Mouse (Mus musculus) kidney, embryonic 15.5 days (tissue): ENCODE data around the gene Ube2o. TPM values are rescaled to one million over a fixed set of nuclear protein-coding genes. Genes with fewer than 3 reads are reported as not detected.

ENCODE experiments used
- ATAC-seq: fragments of 200-750 bp; cut with Nextera tagmentation; replicated peaks from 2 replicates; pipeline ENCODE4 v1.8.0; 2017; ENCODE audit warnings: moderate TSS enrichment; ENCODE audit not compliant: low FRiP score
- H3K27ac ChIP-seq: fragments of 300-500 bp; sonication (generic); 2 replicates; pipeline ENCODE4 v1.5.1; 2015; ENCODE audit warnings: mild to moderate bottlenecking, inconsistent platforms
- H3K27me3 ChIP-seq: fragments of 300-500 bp; sonication (generic); 2 replicates; pipeline ENCODE4 v1.6.1; 2015; ENCODE audit warnings: inconsistent platforms
- H3K36me3 ChIP-seq: fragments of 300-500 bp; sonication (generic); 2 replicates; pipeline ENCODE4 v1.6.1; 2015; ENCODE audit warnings: inconsistent platforms
- H3K4me1 ChIP-seq: fragments of 300-500 bp; sonication (generic); 2 replicates; pipeline ENCODE4 v1.6.1; 2015; ENCODE audit warnings: inconsistent platforms
- H3K4me2 ChIP-seq: fragments of 300-500 bp; sonication (generic); 2 replicates; pipeline ENCODE4 v1.6.1; 2015; ENCODE audit warnings: moderate library complexity, mild to moderate bottlenecking, inconsistent platforms
- H3K4me3 ChIP-seq: fragments of 300-500 bp; sonication (generic); replicated peaks from 2 replicates; pipeline ENCODE4 v1.5.1; 2015; ENCODE audit warnings: mild to moderate bottlenecking, inconsistent platforms
- H3K9ac ChIP-seq: fragments of 300-500 bp; sonication (generic); 2 replicates; pipeline ENCODE4 v1.6.1; 2015; ENCODE audit warnings: mild to moderate bottlenecking, inconsistent platforms
- H3K9me3 ChIP-seq: fragments of 300-500 bp; sonication (generic); replicated peaks from 2 replicates; pipeline ENCODE4 v1.6.1; 2016; ENCODE audit warnings: inconsistent platforms
- WGBS: fragments of 180-500 bp; shearing (Covaris S2); methylation state at CpG from one replicate; pipeline ENCODE4 v1.1.7; 2015; ENCODE audit warnings: mixed read lengths; 5-methylcytosine and 5-hydroxymethylcytosine counted together
- polyA plus RNA-seq: library from polyadenylated mRNA; unstranded; fragments of >200 nt; fragmentation: Nextera tagmentation; extraction: Ambion mirVana; gene quantifications from 2 replicates; pipeline ENCODE4 v1.2.1, GENCODE M21; 2015

Ube2o gene
- polyA plus RNA-seq, 1 experiment from 2014 or later, result 7.3 TPM

GRCm38 (mm10) chr11:116532262-116532809, 48.9 kb downstream of the Ube2o start:
- Histone ChIP-seq H3K9ac (peak overlapping the region; percentile 57), H3K4me2 (peak overlapping the region; percentile 97), H3K27me3 (peaks cover 57% of the 10 kb centered on the region), H3K9me3 (no peaks in the 10 kb centered on the region), H3K27ac (no peak overlapping the region), H3K4me3 (peak overlapping the region; percentile 56), H3K36me3 (peaks cover 3% of the 10 kb centered on the region; the same call in 1 of the 2 replicates), H3K4me1 (peaks cover 46% of the 10 kb centered on the region)
- under 1% methylated on average over 30 of the region's 30 CpGs for WGBS
- no peak; the same call in 1 of the 2 replicates for ATAC-seq

DNA sequence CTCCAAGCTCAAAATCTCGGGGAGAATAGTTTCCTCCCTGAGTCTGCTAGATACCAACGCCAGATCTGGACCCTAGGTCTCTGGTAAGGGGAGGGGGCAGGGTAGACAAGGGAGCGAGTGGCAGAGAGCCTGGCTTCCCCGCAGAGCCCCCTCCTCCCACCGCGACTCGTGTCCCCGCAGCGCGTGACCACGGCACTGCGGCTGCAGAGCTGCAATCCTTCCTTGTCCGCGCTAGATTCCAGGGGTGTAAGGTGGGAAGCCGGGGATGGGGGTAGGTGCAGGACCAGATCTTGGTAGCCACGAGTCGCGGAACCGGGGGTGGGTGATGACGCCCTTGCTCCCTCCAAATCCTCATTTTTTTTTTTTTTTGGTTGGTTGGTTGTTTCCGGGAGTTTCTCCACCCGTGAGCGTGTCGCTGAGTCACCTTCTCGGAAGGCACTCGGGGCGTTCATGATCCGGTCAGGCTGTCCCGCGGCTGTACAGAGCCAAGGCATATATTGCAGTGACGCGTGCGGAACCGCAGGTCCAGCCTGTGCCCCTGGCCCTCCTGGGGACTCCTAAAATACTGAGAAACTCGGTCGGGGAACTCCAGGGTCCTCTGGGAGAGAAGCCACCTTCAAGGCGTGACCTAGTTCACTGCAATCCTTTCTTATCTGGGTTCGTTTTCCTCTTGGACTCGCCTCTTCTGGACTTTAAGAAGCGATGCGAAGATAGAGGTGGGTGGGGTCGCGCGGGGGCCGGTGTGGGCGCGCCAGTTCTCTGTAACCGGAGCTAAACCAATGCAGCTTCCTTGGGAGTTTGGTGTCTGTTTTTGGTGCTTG, 49.7 kb downstream of the Ube2o start:
- 2% methylated on average over 48 of the region's 48 CpGs for WGBS
- Histone ChIP-seq H3K9ac (peak overlapping the region; percentile 57), H3K4me2 (peak overlapping the region; percentile 97), H3K36me3 (no peaks in the 10 kb centered on the region), H3K27me3 (peaks cover 59% of the 10 kb centered on the region), H3K4me1 (peaks cover 46% of the 10 kb centered on the region), H3K9me3 (no peaks in the 10 kb centered on the region), H3K27ac (no peak overlapping the region), H3K4me3 (peak overlapping the region; percentile 56)
- no peak for ATAC-seq

DNA sequence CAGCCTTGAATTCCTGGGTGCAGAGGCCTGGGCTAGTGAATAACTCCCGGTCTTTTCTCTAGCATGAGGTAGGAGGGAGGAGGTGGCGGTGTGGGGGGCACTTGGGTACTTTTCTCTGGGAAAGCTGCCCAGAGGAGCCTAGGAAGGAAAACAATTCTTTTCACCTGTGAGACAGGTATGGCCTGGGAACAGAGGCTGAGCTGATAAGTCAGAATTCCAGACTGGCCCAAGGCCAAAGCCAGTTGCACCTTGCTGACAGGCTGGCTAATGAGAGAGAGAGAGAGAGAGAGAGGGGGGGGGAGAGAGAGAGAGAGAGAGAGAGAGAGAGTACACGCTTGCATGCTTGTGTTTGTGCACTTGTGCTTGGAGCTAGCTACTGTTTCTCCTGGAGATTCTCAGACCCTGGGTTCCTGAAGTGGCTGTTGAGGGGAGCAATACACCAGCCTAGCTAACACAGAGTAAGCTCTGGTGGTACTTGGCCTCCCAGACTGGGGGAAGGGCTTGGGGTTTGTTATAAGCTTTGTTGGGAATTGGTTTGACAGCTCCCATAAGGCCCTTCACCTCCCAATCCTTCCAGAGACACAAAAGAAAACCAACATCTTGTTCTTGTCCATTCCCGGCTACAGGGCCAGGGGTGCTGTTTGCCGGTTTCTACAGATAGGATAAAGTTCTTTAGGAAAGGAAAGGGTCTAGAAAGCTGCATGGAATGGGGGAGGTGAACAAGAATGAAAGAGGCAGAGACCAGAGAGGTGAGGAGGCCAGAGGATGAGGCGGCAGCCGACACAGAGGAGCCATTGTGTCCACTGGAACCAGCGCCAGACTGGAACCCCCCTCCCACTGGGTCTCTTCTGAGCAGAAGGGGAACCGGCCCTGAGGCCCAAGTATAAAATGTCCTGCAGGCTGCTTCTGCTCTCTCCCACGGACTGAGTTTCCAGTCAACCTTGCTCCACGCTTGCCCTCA, 50.8 kb downstream of the Ube2o start, which contains the start of gene Sphk1:
Sphk1 (plus strand) TSS at position 739 of the 961 bp plus-strand sequence.
- Histone ChIP-seq H3K27ac (no peak within 1 kb of the TSS), H3K4me1 (peaks cover 46% of the 10 kb centered on the region), H3K4me2 (peak within 1 kb of the TSS; percentile 97), H3K4me3 (peak within 1 kb of the TSS; percentile 56), H3K36me3 (no peaks in the 10 kb centered on the region), H3K9ac (peak within 1 kb of the TSS; percentile 57), H3K27me3 (peaks cover 59% of the 10 kb centered on the region), H3K9me3 (no peaks in the 10 kb centered on the region)
- 31% methylated on average over 11 of the region's 11 CpGs for WGBS
- no peak for ATAC-seq

DNA sequence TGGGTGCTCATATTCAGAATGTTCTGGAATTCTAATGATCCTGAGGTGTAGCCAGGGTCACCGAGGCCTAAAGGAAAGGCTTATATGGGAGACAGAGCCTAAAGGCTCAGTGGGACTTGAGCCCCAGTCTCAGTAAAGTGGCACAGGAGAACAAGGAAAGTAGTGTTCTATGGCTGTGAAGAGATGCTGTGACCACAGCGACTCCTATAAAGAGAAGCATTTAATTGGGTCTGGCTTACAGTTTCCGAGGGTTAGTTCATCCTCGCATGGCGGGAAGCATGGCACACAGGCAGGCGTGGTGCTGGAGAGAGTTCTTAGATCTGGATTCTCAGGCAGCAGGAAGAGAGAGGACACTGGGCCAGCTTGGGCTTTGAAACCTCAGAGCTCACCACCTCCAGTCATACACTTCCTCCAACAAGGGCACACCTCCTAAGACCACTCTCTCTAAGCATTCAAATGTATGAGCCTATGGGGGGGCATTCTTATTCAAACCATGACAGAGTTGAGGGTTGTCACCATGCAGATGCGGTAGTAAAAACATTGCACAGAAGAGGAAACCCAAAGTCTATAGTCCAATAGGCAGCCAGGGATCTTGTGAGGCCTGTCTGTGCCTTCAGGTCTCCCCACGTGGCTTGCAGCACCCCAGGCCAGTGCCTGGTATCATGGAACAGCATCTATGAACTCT, 52.5 kb downstream of the Ube2o start:
- H3K27ac ChIP-seq, result no peak overlapping the region
- no peak for ATAC-seq
- WGBS, result 79% methylated on average over 8 of the region's 8 CpGs
- H3K9me3 ChIP-seq, result no peaks in the 10 kb centered on the region
- no peak overlapping the region for H3K4me3 ChIP-seq
- H3K27me3 ChIP-seq, result peaks cover 50% of the 10 kb centered on the region
- peaks cover 44% of the 10 kb centered on the region for H3K4me1 ChIP-seq
- no peaks in the 10 kb centered on the region for H3K36me3 ChIP-seq
- no peak overlapping the region for H3K4me2 ChIP-seq
- H3K9ac ChIP-seq, result no peak overlapping the region

- Histone ChIP-seq H3K9me3 (no peaks in the 10 kb centered on the region), H3K27me3 (peaks cover 8% of the 10 kb centered on the region), H3K36me3 (no peaks in the 10 kb centered on the region), H3K4me2 (no peak overlapping the region), H3K4me3 (no peak overlapping the region), H3K27ac (peak overlapping the region; percentile 55), H3K9ac (no peak overlapping the region), H3K4me1 (peaks cover 23% of the 10 kb centered on the region)
- ATAC-seq, result no peak
- WGBS, result 51% methylated on average over 5 of the region's 5 CpGs
Measured at GRCm38 (mm10) chr11:116523699-116524189, 57.5 kb downstream of the Ube2o start.

DNA sequence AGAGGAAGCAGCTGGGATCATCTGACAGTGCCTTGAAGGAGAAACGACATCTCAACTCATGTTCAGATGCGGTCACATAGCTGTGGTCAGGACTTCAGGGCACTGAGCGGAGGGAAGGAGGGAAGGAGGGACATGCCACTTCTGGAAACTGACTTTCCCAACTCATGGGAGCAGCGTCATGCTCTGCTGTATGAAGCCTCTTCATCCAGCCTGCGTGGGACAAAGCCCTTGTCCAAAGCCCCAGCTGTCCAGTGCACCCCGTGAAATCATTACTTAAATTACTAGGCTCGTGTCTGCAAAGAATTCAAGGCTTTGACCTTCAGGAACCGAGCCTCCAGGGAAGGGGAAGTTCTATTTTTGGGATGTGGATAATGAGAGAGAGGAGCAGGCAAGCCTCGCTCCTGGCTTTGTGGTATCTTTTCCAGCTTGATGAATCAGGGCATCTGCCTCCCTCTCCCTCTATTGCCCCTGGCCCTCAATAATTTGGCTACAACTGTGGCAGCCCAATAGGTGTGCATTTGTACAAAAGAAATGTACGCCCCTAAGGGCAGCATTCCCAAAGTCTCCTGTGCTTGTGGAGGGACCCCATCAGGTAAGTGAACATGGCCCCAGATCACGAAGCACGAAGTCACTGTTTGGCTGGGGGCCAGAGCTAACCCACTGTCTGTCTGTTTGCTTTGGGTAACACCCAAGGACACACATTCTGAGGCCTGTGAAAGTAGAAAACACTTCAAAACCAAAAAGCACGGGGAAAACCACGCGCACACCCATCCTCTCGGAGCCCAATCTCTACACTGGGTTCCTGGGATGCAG, 58.2 kb downstream of the Ube2o start:
- no peaks in the 10 kb centered on the region for H3K36me3 ChIP-seq
- no peak overlapping the region for H3K9ac ChIP-seq
- peaks cover 26% of the 10 kb centered on the region for H3K4me1 ChIP-seq
- H3K9me3 ChIP-seq, result no peaks in the 10 kb centered on the region
- no peak for ATAC-seq
- H3K27ac ChIP-seq, result peak overlapping the region; percentile 55
- peaks cover 8% of the 10 kb centered on the region for H3K27me3 ChIP-seq
- H3K4me2 ChIP-seq, result no peak overlapping the region
- no peak overlapping the region for H3K4me3 ChIP-seq
- 50% methylated on average over 16 of the region's 16 CpGs for WGBS

GRCm38 (mm10) chr11:116522046-116522445, 59.2 kb downstream of the Ube2o start:
- Histone ChIP-seq H3K4me1 (peaks cover 30% of the 10 kb centered on the region), H3K4me3 (no peak overlapping the region), H3K27me3 (no peaks in the 10 kb centered on the region), H3K4me2 (no peak overlapping the region), H3K9me3 (no peaks in the 10 kb centered on the region), H3K27ac (no peak overlapping the region), H3K36me3 (no peaks in the 10 kb centered on the region), H3K9ac (no peak overlapping the region)
- WGBS, result 98% methylated on average over 3 of the region's 3 CpGs
- ATAC-seq, result no peak

GRCm38 (mm10) chr11:116521143-116521542, 60.1 kb downstream of the Ube2o start:
- Histone ChIP-seq H3K4me2 (no peak overlapping the region), H3K9ac (no peak overlapping the region), H3K4me3 (no peak overlapping the region), H3K27me3 (no peaks in the 10 kb centered on the region), H3K9me3 (no peaks in the 10 kb centered on the region), H3K27ac (no peak overlapping the region), H3K4me1 (peaks cover 30% of the 10 kb centered on the region), H3K36me3 (no peaks in the 10 kb centered on the region)
- ATAC-seq, result no peak
- WGBS, result 61% methylated on average over 3 of the region's 3 CpGs

DNA sequence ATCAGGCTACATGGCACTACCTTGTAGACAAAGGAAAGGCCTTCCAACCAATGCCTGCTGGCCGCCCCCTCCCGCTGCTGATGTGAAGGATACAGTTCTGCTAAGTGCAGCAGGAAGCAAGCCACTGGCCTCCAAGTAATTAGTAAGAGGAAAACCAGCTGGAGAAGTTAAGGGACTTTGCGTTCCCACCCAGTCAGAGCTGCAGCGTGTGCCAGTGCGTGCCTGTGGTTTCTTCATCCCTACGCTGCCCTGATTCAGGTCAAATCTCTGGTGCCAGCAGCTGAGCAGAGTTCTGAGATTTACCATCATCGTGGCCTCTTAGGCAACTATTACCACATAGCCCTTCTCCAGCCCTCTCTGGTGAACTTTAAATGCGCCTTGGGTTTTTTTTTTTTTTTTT, 62.8 kb downstream of the Ube2o start:
- Histone ChIP-seq H3K4me1 (peaks cover 27% of the 10 kb centered on the region), H3K9me3 (no peaks in the 10 kb centered on the region), H3K36me3 (no peaks in the 10 kb centered on the region), H3K27me3 (peaks cover 17% of the 10 kb centered on the region), H3K4me3 (no peak overlapping the region), H3K27ac (peak overlapping the region; percentile 56; the same call in 1 of the 2 replicates), H3K4me2 (no peak overlapping the region), H3K9ac (no peak overlapping the region)
- 36% methylated on average over 8 of the region's 8 CpGs for WGBS
- peak; percentile 37; the same call in 1 of the 2 replicates for ATAC-seq

DNA sequence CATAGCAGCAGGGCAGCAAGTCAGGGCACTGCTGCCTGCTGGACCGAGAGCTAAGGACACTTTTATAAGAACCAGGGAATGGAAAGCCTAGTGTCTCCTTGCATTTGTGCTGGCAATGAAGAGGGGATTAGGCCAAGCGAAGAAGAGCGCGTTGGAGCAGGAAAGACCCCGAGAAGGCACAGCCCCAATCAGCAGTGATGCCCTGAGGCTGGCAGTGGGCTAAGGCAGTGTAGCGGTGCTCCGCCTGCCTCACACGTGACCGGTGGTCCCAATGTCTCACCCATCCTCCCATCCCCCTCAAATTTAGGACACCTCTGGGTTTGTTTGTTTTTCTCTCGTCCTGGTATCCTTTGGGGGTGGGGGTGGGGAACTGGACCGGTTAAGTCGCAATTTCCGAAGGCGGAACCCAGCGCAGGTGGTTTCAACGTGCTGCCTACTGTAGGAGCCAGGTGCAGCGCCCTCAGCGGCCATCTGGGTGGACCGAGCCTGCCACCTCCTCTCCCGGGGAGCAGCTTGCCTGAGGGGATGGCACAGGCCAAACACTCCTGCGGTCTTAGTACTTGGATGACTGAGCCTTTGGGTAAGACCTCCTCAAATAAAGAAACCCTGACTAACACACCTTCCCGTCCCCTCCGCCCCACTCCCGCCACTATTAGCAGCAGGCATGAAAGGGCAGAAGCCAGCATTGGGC, 65.8 kb downstream of the Ube2o start:
- no peaks in the 10 kb centered on the region for H3K9me3 ChIP-seq
- H3K4me1 ChIP-seq, result peaks cover 16% of the 10 kb centered on the region; the same call in 1 of the 2 replicates
- H3K4me2 ChIP-seq, result peak overlapping the region; percentile 48
- peak overlapping the region; percentile 18 for H3K4me3 ChIP-seq
- H3K27ac ChIP-seq, result no peak overlapping the region
- no peaks in the 10 kb centered on the region for H3K36me3 ChIP-seq
- 14% methylated on average over 24 of the region's 24 CpGs for whole genome bisulfite sequencing
- no peak overlapping the region for H3K9ac ChIP-seq
- peaks cover 17% of the 10 kb centered on the region for H3K27me3 ChIP-seq
- ATAC-seq, result no peak
